Mouse (Mus musculus) liver, embryonic 15.5 days (tissue): Measurements from ENCODE around the gene Nlrp14. TPM values are rescaled to one million over a fixed set of nuclear protein-coding genes. Genes with fewer than 3 reads are reported as not detected.

ENCODE experiments used
- ATAC-seq: fragments of 200-750 bp; cut with Nextera tagmentation; 2 replicates; pipeline ENCODE4 v1.8.0; 2017; ENCODE audit warnings: moderate number of reproducible peaks, mild to moderate bottlenecking, moderate library complexity; ENCODE audit not compliant: insufficient read depth
- H3K27ac ChIP-seq: fragments of 300-500 bp; sonication (generic); replicated peaks from 2 replicates; pipeline ENCODE4 v1.5.1; 2015; ENCODE audit warnings: mild to moderate bottlenecking, inconsistent platforms
- H3K27me3 ChIP-seq: fragments of 300-500 bp; sonication (generic); 2 replicates; pipeline ENCODE4 v1.6.1; 2015; ENCODE audit warnings: mild to moderate bottlenecking, inconsistent platforms
- H3K36me3 ChIP-seq: fragments of 300-500 bp; sonication (generic); replicated peaks from 2 replicates; pipeline ENCODE4 v1.6.1; 2015; ENCODE audit warnings: moderate library complexity, mild to moderate bottlenecking, inconsistent platforms
- H3K4me1 ChIP-seq: fragments of 300-500 bp; sonication (generic); replicated peaks from 2 replicates; pipeline ENCODE4 v1.6.1; 2015; ENCODE audit warnings: inconsistent platforms
- H3K4me2 ChIP-seq: fragments of 300-500 bp; sonication (generic); 2 replicates; pipeline ENCODE4 v1.6.1; 2015; ENCODE audit warnings: moderate library complexity, mild to moderate bottlenecking, inconsistent platforms
- H3K4me3 ChIP-seq: fragments of 300-500 bp; sonication (generic); replicated peaks from 2 replicates; pipeline ENCODE4 v1.5.1; 2015; ENCODE audit warnings: mild to moderate bottlenecking, inconsistent platforms
- H3K9ac ChIP-seq: fragments of 300-500 bp; sonication (generic); 2 replicates; pipeline ENCODE4 v1.6.1; 2015; ENCODE audit warnings: moderate library complexity, mild to moderate bottlenecking, inconsistent platforms
- H3K9me3 ChIP-seq: fragments of 300-500 bp; sonication (generic); replicated peaks from 2 replicates; pipeline ENCODE4 v1.6.1; 2016; ENCODE audit warnings: inconsistent platforms
- WGBS: fragments of 180-500 bp; shearing (Covaris S2); methylation state at CpG from one replicate; pipeline ENCODE4 v1.1.7; 2015; ENCODE audit warnings: mixed read lengths; ENCODE audit not compliant: insufficient replicate concordance; 5-methylcytosine and 5-hydroxymethylcytosine counted together
- polyA plus RNA-seq: library from polyadenylated mRNA; unstranded; fragments of >200 nt; fragmentation: Nextera tagmentation; extraction: Ambion mirVana; gene quantifications from 2 replicates; pipeline ENCODE4 v1.2.1, GENCODE M21; 2015

Gene Nlrp14
- polyA plus RNA-seq, 1 experiment from 2014 or later = not detected

GRCm38 (mm10) chr7:107241371-107241883, 74.6 kb downstream of the Nlrp14 start:
- WGBS = 67% methylated on average over 5 of the region's 5 CpGs
- no peaks in the 10 kb centered on the region for H3K4me1 ChIP-seq
- no peaks in the 10 kb centered on the region for H3K9me3 ChIP-seq
- ATAC-seq = no peak
- H3K4me3 ChIP-seq = no peak overlapping the region
- no peak overlapping the region for H3K4me2 ChIP-seq
- no peaks in the 10 kb centered on the region for H3K27me3 ChIP-seq
- no peaks in the 10 kb centered on the region for H3K36me3 ChIP-seq
- H3K27ac ChIP-seq = no peak overlapping the region
- H3K9ac ChIP-seq = no peak overlapping the region

Other genes with a start within 250 kb of the Nlrp14 start
- gene Olfr709-ps1, start 234.8 kb upstream of the Nlrp14 start, polyA plus RNA-seq = not detected in 2 replicates
- not detected in 2 replicates for gene Olfr710, start 218.7 kb upstream of the Nlrp14 start, polyA plus RNA-seq
- not detected in 2 replicates for gene Olfr6, start 203.1 kb upstream of the Nlrp14 start, polyA plus RNA-seq
- not detected in 2 replicates for gene Olfr711, start 191.5 kb upstream of the Nlrp14 start, polyA plus RNA-seq
- gene Olfr2, start 160.9 kb upstream of the Nlrp14 start, polyA plus RNA-seq = not detected in 2 replicates
- gene Olfr713, start 135.8 kb upstream of the Nlrp14 start, polyA plus RNA-seq = not detected in 2 replicates
- not detected in 2 replicates for gene Olfr714, start 96.0 kb upstream of the Nlrp14 start, polyA plus RNA-seq
- gene Olfr17, start 73.8 kb upstream of the Nlrp14 start, polyA plus RNA-seq = not detected in 2 replicates
- not detected in 2 replicates for gene Olfr715b, start 56.6 kb upstream of the Nlrp14 start, polyA plus RNA-seq
- not detected in 2 replicates for gene Olfr715, start 35.9 kb upstream of the Nlrp14 start, polyA plus RNA-seq
- not detected in 2 replicates for gene Olfr716, start 28.7 kb upstream of the Nlrp14 start, polyA plus RNA-seq
- gene Rbmxl2, start 42.5 kb downstream of the Nlrp14 start, polyA plus RNA-seq = not detected in 2 replicates
- 0.15 and 0.20 TPM in 2 replicates for gene Syt9, start 203.7 kb downstream of the Nlrp14 start, polyA plus RNA-seq